Mouse (Mus musculus) heart, embryonic 14.5 days (tissue): ENCODE data around the gene Racgap1. TPM values are rescaled to one million over a fixed set of nuclear protein-coding genes. Genes with fewer than 3 reads are reported as not detected.

ENCODE experiments used
- ATAC-seq: fragments of 200-750 bp; cut with Nextera tagmentation; 2 replicates; pipeline ENCODE4 v1.8.0; 2017; ENCODE audit warnings: low read depth, moderate TSS enrichment; ENCODE audit not compliant: insufficient number of reproducible peaks, insufficient read depth, low FRiP score
- H3K27ac ChIP-seq, 2 experiments: fragments of 200-500 bp in 1 of 2; fragments of 300-500 bp in 1 of 2; sonication (generic) in 1 of 2; replicated peaks in 1 of 2; 2 replicates each; pipeline ENCODE4 v1.5.1; 2012 to 2014; ENCODE audit warnings: low read depth in 2 of 2, low read length in 2 of 2, control low read depth in 1 of 2, mild to moderate bottlenecking in 1 of 2, mixed read lengths in 1 of 2; ENCODE audit not compliant: control insufficient read depth in 1 of 2, insufficient read depth in 1 of 2
- H3K27me3 ChIP-seq: fragments of 300-500 bp; sonication (generic); 2 replicates; pipeline ENCODE4 v1.6.1; 2014; ENCODE audit warnings: mild to moderate bottlenecking, low read length, control low read depth; ENCODE audit not compliant: control insufficient read depth, insufficient read depth
- H3K36me3 ChIP-seq: fragments of 300-500 bp; sonication (generic); 2 replicates; pipeline ENCODE4 v1.6.1; 2014; ENCODE audit warnings: mild to moderate bottlenecking, control low read depth, low read length, mixed read lengths; ENCODE audit not compliant: control insufficient read depth, insufficient read depth
- H3K4me1 ChIP-seq, 2 experiments: fragments of 200-500 bp in 1 of 2; fragments of 300-500 bp in 1 of 2; sonication (generic) in 1 of 2; 2 replicates each; pipeline ENCODE4 v1.6.1; 2012 to 2014; ENCODE audit warnings: low read length in 2 of 2, control low read depth in 1 of 2, mixed read lengths in 1 of 2; ENCODE audit not compliant: control insufficient read depth in 2 of 2, insufficient read depth in 2 of 2
- H3K4me2 ChIP-seq: fragments of 300-500 bp; sonication (generic); 2 replicates; pipeline ENCODE4 v1.6.1; 2014; ENCODE audit warnings: mild to moderate bottlenecking, low read length
- H3K4me3 ChIP-seq, 2 experiments: fragments of 200-500 bp in 1 of 2; fragments of 300-500 bp in 1 of 2; sonication (generic) in 1 of 2; 2 replicates each; pipeline ENCODE4 v1.5.1; 2012 to 2014; ENCODE audit warnings: low read length in 2 of 2, mild to moderate bottlenecking in 2 of 2, control low read depth in 1 of 2, low read depth in 1 of 2, moderate library complexity in 1 of 2; ENCODE audit not compliant: control insufficient read depth in 1 of 2, insufficient read depth in 1 of 2
- H3K9ac ChIP-seq: fragments of 300-500 bp; sonication (generic); 2 replicates; pipeline ENCODE4 v1.6.1; 2014; ENCODE audit warnings: mild to moderate bottlenecking, low read length
- H3K9me3 ChIP-seq: fragments of 300-500 bp; sonication (generic); 2 replicates; pipeline ENCODE4 v1.6.1; 2016; ENCODE audit warnings: low read length, control low read depth; ENCODE audit not compliant: control insufficient read depth
- WGBS: fragments of 180-500 bp; shearing (Covaris S2); extraction: QIAGEN DNeasy Blood & Tissue Kit; methylation state at CpG from one replicate; pipeline ENCODE4 v1.1.7; 2014; 5-methylcytosine and 5-hydroxymethylcytosine counted together
- polyA plus RNA-seq: library from polyadenylated mRNA; unstranded; fragments of >200 nt; fragmentation: Nextera tagmentation; extraction: Ambion mirVana; gene quantifications from 2 replicates; pipeline ENCODE4 v1.2.1, GENCODE M21; 2014

Gene Racgap1
- polyA plus RNA-seq, 1 experiment from 2014 or later = 94.4 TPM

DNA sequence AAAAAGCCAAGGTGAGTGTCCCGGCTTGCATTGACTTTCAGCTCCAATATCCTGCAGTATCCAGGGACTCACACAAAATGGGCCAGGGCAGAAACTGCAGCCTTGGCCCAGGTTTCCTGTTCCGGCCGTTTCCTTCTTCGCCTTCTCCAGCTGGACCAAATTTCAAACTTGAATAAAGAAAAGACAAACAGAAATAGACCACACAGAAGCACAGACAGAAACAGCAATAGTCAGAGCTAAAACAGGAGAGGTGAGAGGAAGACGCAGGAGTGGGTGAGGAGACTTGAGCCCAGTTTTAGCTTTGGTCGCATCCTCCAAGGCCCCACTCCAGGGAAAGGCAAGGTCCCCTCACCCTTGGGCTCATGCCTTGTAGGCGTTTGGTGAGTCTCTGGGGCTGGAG, 48.2 kb downstream of the Racgap1 start:
- H3K4me2 ChIP-seq = no peak overlapping the region
- no peak for ATAC-seq
- H3K4me1 ChIP-seq = peaks cover 23 to 24% of the 10 kb centered on the region in 2 experiments
- WGBS = 76% methylated on average over 7 of the region's 7 CpGs
- H3K4me3 ChIP-seq = no peak overlapping the region
- no peaks in the 10 kb centered on the region for H3K36me3 ChIP-seq
- H3K27me3 ChIP-seq = peaks cover 25% of the 10 kb centered on the region; the same call in 1 of the 2 replicates
- peak overlapping the region in 1 of 2 experiments; percentile 12; a peak in 1 of 4 replicates for H3K27ac ChIP-seq
- no peak overlapping the region for H3K9ac ChIP-seq
- H3K9me3 ChIP-seq = no peaks in the 10 kb centered on the region

DNA sequence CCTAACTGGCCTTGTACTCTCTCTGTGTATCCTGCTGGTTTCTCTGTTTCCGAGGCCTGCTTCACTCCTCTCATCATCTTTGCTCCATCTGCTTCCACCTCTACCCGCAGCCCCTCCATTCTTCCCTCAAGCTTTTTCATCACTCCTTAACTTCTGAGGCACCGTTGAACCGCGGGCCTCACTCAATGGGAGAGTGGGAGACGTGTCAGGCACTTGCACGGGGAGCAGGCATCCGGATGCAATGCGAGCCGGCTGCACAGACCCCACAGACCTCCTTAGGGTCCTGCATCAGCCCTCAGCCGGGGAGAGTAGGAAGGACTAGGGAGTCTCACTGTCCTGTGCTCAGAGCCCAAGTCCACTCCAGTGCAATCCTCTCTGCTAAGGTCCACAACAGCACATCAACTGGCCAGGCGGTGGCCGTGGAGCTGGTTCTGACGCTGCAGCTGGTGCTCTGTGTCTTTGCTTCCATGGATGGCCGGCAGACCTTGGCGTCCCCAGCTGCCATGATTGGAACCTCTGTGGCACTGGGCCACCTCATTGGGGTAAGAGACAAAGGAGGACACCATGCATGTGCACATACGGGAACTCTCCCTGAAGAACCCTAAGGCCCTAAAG, 49.1 kb downstream of the Racgap1 start:
- Histone ChIP-seq H3K27me3 (peaks cover 34% of the 10 kb centered on the region), H3K9ac (no peak overlapping the region), H3K4me1 (peaks cover 19 to 21% of the 10 kb centered on the region in 2 experiments), H3K27ac (no peak overlapping the region), H3K4me2 (no peak overlapping the region), H3K4me3 (no peak overlapping the region), H3K36me3 (no peaks in the 10 kb centered on the region), H3K9me3 (no peaks in the 10 kb centered on the region)
- ATAC-seq = no peak
- WGBS = 67% methylated on average over 17 of the region's 17 CpGs

DNA sequence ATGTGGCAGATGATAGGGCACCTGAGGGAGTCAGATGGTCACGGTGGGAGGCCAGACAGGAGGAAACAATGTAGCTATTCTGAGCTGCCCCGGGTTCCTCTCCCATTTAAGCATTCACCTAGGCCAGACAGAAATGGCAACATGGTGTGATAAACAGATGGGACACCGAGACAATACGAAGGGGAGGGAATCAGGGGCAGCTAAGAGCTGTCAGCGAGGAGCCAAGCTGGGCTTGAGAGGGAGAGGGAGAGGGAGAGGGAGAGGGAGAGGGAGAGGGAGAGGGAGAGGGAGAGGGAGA, 49.7 kb downstream of the Racgap1 start:
- Histone ChIP-seq H3K27me3 (peaks cover 39% of the 10 kb centered on the region), H3K27ac (no peak overlapping the region), H3K4me2 (no peak overlapping the region), H3K36me3 (no peaks in the 10 kb centered on the region), H3K4me1 (peaks cover 17 to 21% of the 10 kb centered on the region in 2 experiments), H3K9ac (no peak overlapping the region), H3K4me3 (no peak overlapping the region), H3K9me3 (no peaks in the 10 kb centered on the region)
- no peak for ATAC-seq
- WGBS = 16% methylated on average over 5 of the region's 5 CpGs

DNA sequence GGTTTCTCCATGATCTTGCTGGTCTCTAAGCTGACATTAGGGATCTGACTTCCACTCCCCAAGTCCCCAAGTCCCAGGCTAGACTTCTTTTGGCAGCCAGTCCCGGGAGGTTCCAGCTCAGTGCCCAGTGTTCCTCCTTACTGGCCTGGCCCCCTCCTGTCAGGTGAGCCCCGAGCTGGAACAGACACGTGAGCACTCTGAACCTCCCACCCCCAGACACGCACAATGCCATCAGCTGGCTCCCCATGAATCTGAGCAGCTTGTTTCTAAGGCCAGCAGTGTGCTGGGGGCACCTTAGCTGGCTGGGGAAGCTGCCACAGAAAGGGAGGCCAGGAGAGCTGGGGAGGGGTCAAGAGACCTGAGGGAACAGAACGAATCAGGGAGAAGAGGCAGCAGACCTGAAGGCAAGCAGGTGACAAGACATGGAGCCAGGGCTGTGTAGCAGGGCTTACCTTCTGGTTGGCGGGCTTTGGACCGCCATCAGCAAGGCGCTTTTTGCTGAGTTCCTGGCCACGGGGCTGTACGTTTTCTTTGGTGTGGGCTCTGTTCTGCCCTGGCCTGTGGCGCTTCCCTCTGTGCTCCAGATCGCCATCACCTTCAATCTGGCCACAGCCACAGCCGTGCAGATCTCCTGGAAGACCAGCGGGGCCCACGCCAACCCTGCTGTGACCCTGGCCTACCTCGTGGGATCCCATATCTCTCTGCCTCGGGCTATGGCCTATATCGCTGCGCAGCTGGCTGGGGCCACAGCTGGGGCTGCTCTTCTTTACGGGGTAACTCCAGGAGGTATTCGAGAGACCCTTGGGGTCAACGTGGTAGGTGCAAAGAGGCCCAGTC, 50.3 kb downstream of the Racgap1 start, which contains the start of gene Aqp6:
Aqp6 (plus strand) TSS at position 415 of the 837 bp plus-strand sequence.
- Histone ChIP-seq H3K36me3 (no peaks in the 10 kb centered on the region), H3K27me3 (peaks cover 39% of the 10 kb centered on the region)

DNA sequence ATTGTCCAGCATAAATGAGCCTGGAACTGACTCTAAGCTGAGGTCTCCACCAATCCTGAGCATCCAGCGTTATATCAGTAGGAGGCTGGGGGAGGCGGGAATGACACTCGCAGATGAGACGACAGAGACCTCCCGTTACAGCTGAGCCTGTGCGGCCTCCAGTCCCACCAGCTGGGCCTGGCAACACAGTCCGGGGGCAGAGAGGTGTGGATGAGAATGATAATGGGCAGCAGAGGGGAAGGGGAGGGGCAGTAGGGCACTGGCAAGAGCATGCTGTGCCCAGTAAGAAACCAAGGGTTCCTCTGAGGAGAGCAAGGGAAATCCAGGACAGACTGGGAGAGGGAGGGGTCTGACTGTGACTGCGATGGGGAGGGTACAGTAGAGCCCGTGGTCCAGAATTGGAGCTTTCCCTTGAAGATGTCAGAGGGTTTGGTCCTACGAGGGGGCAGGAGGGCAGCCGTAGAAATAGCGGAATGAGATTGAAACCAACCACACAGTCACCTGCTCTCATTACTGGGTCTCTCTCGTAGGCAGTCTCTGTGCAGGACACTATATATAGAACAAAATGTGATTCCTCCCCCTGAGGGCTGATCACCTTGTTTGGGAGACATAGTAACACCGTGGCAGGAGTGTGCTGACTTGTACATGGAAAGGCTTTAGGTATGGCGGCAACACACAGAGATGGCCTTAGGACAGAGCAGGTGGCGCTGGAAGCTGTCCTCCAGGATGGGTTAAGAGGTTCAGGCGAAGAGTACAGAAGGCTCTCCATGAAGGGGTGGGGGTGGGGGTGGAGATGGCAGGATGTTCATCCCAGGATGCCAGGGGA, 52.0 kb downstream of the Racgap1 start:
- no peaks in the 10 kb centered on the region for H3K9me3 ChIP-seq
- H3K4me2 ChIP-seq = peak overlapping the region; percentile 27
- WGBS = 45% methylated on average over 17 of the region's 17 CpGs

More for the DNA sequence above, 50.3 kb downstream of the Racgap1 start, which contains the start of gene Aqp6:
- no peak within 1 kb of the TSS for H3K9ac ChIP-seq
- no peak within 1 kb of the TSS for H3K4me2 ChIP-seq
- 58% methylated on average over 22 of the region's 22 CpGs for WGBS
- H3K4me1 ChIP-seq = peaks cover 17 to 21% of the 10 kb centered on the region in 2 experiments
- no peak within 1 kb of the TSS for H3K27ac ChIP-seq
- ATAC-seq = no peak
- H3K9me3 ChIP-seq = no peaks in the 10 kb centered on the region
- no peak within 1 kb of the TSS for H3K4me3 ChIP-seq

DNA sequence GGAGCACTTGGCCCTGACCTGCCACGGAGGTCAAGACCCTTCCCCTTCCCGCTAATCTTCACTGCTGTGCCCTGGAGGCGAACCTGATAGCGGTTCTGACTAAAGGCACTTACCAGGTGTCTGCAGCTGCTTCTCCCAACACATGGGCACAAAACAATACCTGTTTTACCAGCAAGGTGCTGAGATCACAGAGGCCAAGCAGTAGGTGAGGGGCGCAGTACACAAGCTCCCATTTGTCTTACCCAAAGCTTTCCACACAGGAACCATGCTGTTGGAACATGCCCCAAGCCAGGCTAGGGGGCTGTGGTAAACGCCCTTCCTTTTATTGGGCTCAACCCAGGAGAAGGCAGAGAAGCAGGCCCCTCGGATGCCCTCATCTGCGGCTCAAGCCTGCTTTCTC, 53.9 kb downstream of the Racgap1 start:
- Histone ChIP-seq H3K9ac (no peak overlapping the region), H3K9me3 (no peaks in the 10 kb centered on the region), H3K27ac (no peak overlapping the region), H3K4me3 (no peak overlapping the region), H3K4me1 (peaks cover 12 to 17% of the 10 kb centered on the region in 2 experiments), H3K36me3 (no peaks in the 10 kb centered on the region), H3K27me3 (peaks cover 71% of the 10 kb centered on the region), H3K4me2 (no peak overlapping the region)
- 46% methylated on average over 8 of the region's 8 CpGs for WGBS
- ATAC-seq = no peak

More for the DNA sequence above, 52.0 kb downstream of the Racgap1 start:
- no peak for ATAC-seq
- Histone ChIP-seq H3K36me3 (no peaks in the 10 kb centered on the region), H3K4me1 (peaks cover 17 to 21% of the 10 kb centered on the region in 2 experiments), H3K9ac (no peak overlapping the region), H3K27me3 (peaks cover 54% of the 10 kb centered on the region), H3K4me3 (no peak overlapping the region), H3K27ac (no peak overlapping the region)

DNA sequence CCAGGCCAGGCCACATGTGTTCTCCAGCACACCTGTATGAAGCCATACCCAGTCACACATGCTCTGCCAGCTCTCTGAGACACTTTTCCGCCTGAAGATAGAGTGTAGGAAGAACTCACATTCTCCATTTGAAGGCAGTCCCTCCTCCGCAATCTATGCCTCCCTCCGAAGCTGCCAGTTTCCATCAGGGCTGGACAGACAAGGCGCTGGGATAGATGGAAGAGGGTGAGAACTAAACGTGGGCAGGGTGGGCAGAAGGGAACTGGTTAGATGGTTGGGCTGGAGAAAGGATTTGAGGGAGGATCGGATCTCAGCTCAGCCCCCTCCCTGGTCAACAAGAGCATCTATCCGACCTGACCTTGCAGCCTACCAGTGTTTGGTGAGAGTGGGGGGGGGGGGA, 54.6 kb downstream of the Racgap1 start:
- no peaks in the 10 kb centered on the region for H3K9me3 ChIP-seq
- no peak overlapping the region for H3K4me3 ChIP-seq
- no peak for ATAC-seq
- H3K36me3 ChIP-seq = no peaks in the 10 kb centered on the region
- peaks cover 73% of the 10 kb centered on the region for H3K27me3 ChIP-seq
- WGBS = 58% methylated on average over 7 of the region's 7 CpGs
- peaks cover 9 to 13% of the 10 kb centered on the region in 2 experiments; a peak in 3 of 4 replicates for H3K4me1 ChIP-seq
- no peak overlapping the region for H3K4me2 ChIP-seq
- H3K27ac ChIP-seq = no peak overlapping the region
- H3K9ac ChIP-seq = no peak overlapping the region
